Mouse (Mus musculus) c-Kit-positive CD71-positive TER-119-positive erythroid progenitor cells, embryonic 14.5 days (primary cell): Measurements from ENCODE around the gene Ppa2.
A peak's percentile ranks its signal among the peaks of the same experiment; 100 is the strongest.

Experiments
- DNase-seq: peaks from one replicate; pipeline ENCODE4 v3.0.0-alpha.2; 2013; ENCODE audit warnings: low spot score

Ppa2 gene

GRCm38 (mm10) chr3:133331184-133331866, 21.4 kb downstream of the Ppa2 start:
- DNase-seq: no peak

GRCm38 (mm10) chr3:133332280-133332679, 22.4 kb downstream of the Ppa2 start:
- no peak for DNase-seq

- DNase-seq: no peak
Measured at GRCm38 (mm10) chr3:133333267-133334170, 23.6 kb downstream of the Ppa2 start.

- DNase-seq: no peak
Measured at GRCm38 (mm10) chr3:133334691-133335090, 24.8 kb downstream of the Ppa2 start.

- no peak for DNase-seq
Measured at GRCm38 (mm10) chr3:133335166-133335565, 25.3 kb downstream of the Ppa2 start.

GRCm38 (mm10) chr3:133336400-133336799, 26.5 kb downstream of the Ppa2 start:
- no peak for DNase-seq

- DNase-seq: no peak
Measured at GRCm38 (mm10) chr3:133338851-133339356, 29.0 kb downstream of the Ppa2 start.

- DNase-seq: peak; percentile 27
Measured at GRCm38 (mm10) chr3:133339411-133339823, 29.5 kb downstream of the Ppa2 start.

- no peak for DNase-seq
Measured at GRCm38 (mm10) chr3:133341106-133341505, 31.2 kb downstream of the Ppa2 start.

- DNase-seq: no peak
Measured at GRCm38 (mm10) chr3:133347535-133347934, 37.6 kb downstream of the Ppa2 start.

- no peak for DNase-seq
Measured at GRCm38 (mm10) chr3:133348847-133349246, 38.9 kb downstream of the Ppa2 start.

GRCm38 (mm10) chr3:133357426-133357974, 47.6 kb downstream of the Ppa2 start:
- DNase-seq: no peak

GRCm38 (mm10) chr3:133357977-133358376, 48.1 kb downstream of the Ppa2 start:
- DNase-seq: no peak

- no peak for DNase-seq
Measured at GRCm38 (mm10) chr3:133361406-133361805, 51.5 kb downstream of the Ppa2 start.

GRCm38 (mm10) chr3:133364138-133364537, 54.2 kb downstream of the Ppa2 start:
- no peak for DNase-seq

- DNase-seq: no peak
Measured at GRCm38 (mm10) chr3:133366096-133366495, 56.2 kb downstream of the Ppa2 start.

GRCm38 (mm10) chr3:133378174-133378573, 68.3 kb downstream of the Ppa2 start:
- no peak for DNase-seq

- no peak for DNase-seq
Measured at GRCm38 (mm10) chr3:133379997-133380396, 70.1 kb downstream of the Ppa2 start.

GRCm38 (mm10) chr3:133381519-133381918, 71.6 kb downstream of the Ppa2 start:
- DNase-seq: no peak

- no peak for DNase-seq
Measured at GRCm38 (mm10) chr3:133382147-133382546, 72.2 kb downstream of the Ppa2 start.

- no peak for DNase-seq
Measured at GRCm38 (mm10) chr3:133384164-133384708, 74.3 kb downstream of the Ppa2 start.

- no peak for DNase-seq
Measured at GRCm38 (mm10) chr3:133387283-133387682, 77.4 kb downstream of the Ppa2 start.
